Mouse (Mus musculus) heart, embryonic 16.5 days (tissue): ENCODE measurements around the gene Tox2. TPM values are rescaled to one million over a fixed set of nuclear protein-coding genes. Genes with fewer than 3 reads are reported as not detected.

Experiments
- ATAC-seq: fragments of 200-750 bp; cut with Nextera tagmentation; replicated peaks from 2 replicates; pipeline ENCODE4 v1.8.0; 2017; ENCODE audit warnings: moderate number of reproducible peaks; ENCODE audit not compliant: insufficient read depth, low FRiP score; ENCODE audit errors: extremely low read depth
- H3K27ac ChIP-seq: fragments of 300-500 bp; sonication (generic); 2 replicates; pipeline ENCODE4 v1.5.1; 2014; ENCODE audit warnings: mild to moderate bottlenecking, low read length, control low read depth, moderate library complexity
- H3K27me3 ChIP-seq: fragments of 300-500 bp; sonication (generic); 2 replicates; pipeline ENCODE4 v1.6.1; 2014; ENCODE audit warnings: low read length, mixed read lengths; ENCODE audit not compliant: control insufficient read depth, insufficient read depth
- H3K36me3 ChIP-seq: fragments of 300-500 bp; sonication (generic); 2 replicates; pipeline ENCODE4 v1.6.1; 2014; ENCODE audit not compliant: control insufficient read depth, insufficient read depth
- H3K4me1 ChIP-seq: fragments of 300-500 bp; sonication (generic); 2 replicates; pipeline ENCODE4 v1.6.1; 2014; ENCODE audit warnings: low read length, mixed read lengths; ENCODE audit not compliant: control insufficient read depth, insufficient read depth
- H3K4me2 ChIP-seq: fragments of 300-500 bp; sonication (generic); 2 replicates; pipeline ENCODE4 v1.6.1; 2014; ENCODE audit warnings: low read depth, mild to moderate bottlenecking, control low read depth, low read length
- H3K4me3 ChIP-seq: fragments of 300-500 bp; sonication (generic); 2 replicates; pipeline ENCODE4 v1.5.1; 2014; ENCODE audit warnings: mild to moderate bottlenecking, control low read depth, low read length
- H3K9ac ChIP-seq: fragments of 300-500 bp; sonication (generic); 2 replicates; pipeline ENCODE4 v1.6.1; 2014; ENCODE audit warnings: low read length, control low read depth
- H3K9me3 ChIP-seq: fragments of 300-500 bp; sonication (generic); replicated peaks from 2 replicates; pipeline ENCODE4 v1.6.1; 2016; ENCODE audit warnings: low read length; ENCODE audit not compliant: control insufficient read depth
- WGBS: fragments of 180-500 bp; shearing (Covaris S2); extraction: QIAGEN DNeasy Blood & Tissue Kit; methylation state at CpG from one replicate; pipeline ENCODE4 v1.1.7; 2014; 5-methylcytosine and 5-hydroxymethylcytosine counted together
- polyA plus RNA-seq: library from polyadenylated mRNA; unstranded; fragments of >200 nt; fragmentation: Nextera tagmentation; extraction: Ambion mirVana; gene quantifications from 2 replicates; pipeline ENCODE4 v1.2.1, GENCODE M21; 2015

Tox2 gene
- polyA plus RNA-seq, 1 experiment from 2014 or later: 6.1 TPM

GRCm38 (mm10) chr2:163218095-163218494 lies 15.2 kb downstream of the Tox2 start:
- no peaks in the 10 kb centered on the region for H3K9me3 ChIP-seq
- no peaks in the 10 kb centered on the region; the same call in 1 of the 2 replicates for H3K27me3 ChIP-seq
- peaks cover 4% of the 10 kb centered on the region; the same call in 1 of the 2 replicates for H3K4me1 ChIP-seq
- no peak overlapping the region for H3K4me3 ChIP-seq
- no peak for ATAC-seq
- WGBS: 38% methylated on average over 3 of the region's 3 CpGs
- H3K4me2 ChIP-seq: no peak overlapping the region
- H3K9ac ChIP-seq: no peak overlapping the region
- no peaks in the 10 kb centered on the region for H3K36me3 ChIP-seq
- no peak overlapping the region for H3K27ac ChIP-seq

GRCm38 (mm10) chr2:163218571-163218970 lies 15.6 kb downstream of the Tox2 start:
- Histone ChIP-seq H3K9ac (no peak overlapping the region), H3K36me3 (no peaks in the 10 kb centered on the region), H3K9me3 (no peaks in the 10 kb centered on the region), H3K4me2 (no peak overlapping the region), H3K4me3 (no peak overlapping the region), H3K27me3 (no peaks in the 10 kb centered on the region; the same call in 1 of the 2 replicates), H3K4me1 (peaks cover 4% of the 10 kb centered on the region), H3K27ac (no peak overlapping the region)
- ATAC-seq: no peak
- WGBS: 38% methylated on average over 7 of the region's 7 CpGs

DNA sequence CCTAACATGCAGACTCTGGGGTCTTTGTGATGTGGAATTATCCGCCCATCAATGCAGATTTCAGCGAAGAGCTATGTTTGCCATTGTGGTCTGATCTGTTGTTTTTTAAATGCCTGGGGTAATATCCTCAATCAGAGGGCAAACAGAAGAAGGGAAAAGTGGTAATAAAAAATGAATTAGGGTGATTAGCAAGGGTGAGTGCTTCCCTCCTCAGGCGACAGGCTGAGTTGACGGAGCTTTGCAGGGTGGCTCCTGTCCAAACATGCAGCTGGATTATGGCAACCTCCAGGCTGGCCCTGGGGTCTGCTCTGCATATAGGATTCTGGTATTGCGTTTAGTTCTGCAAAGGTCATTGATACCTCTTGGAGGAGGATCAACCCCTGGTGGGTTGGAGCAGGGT lies 16.5 kb downstream of the Tox2 start:
- H3K27ac ChIP-seq: no peak overlapping the region
- peaks cover 9% of the 10 kb centered on the region for H3K4me1 ChIP-seq
- no peak overlapping the region for H3K4me3 ChIP-seq
- no peak overlapping the region for H3K9ac ChIP-seq
- H3K9me3 ChIP-seq: no peaks in the 10 kb centered on the region
- no peaks in the 10 kb centered on the region for H3K36me3 ChIP-seq
- H3K4me2 ChIP-seq: no peak overlapping the region
- 79% methylated on average over 5 of the region's 5 CpGs for WGBS
- no peak for ATAC-seq
- H3K27me3 ChIP-seq: no peaks in the 10 kb centered on the region; the same call in 1 of the 2 replicates

DNA sequence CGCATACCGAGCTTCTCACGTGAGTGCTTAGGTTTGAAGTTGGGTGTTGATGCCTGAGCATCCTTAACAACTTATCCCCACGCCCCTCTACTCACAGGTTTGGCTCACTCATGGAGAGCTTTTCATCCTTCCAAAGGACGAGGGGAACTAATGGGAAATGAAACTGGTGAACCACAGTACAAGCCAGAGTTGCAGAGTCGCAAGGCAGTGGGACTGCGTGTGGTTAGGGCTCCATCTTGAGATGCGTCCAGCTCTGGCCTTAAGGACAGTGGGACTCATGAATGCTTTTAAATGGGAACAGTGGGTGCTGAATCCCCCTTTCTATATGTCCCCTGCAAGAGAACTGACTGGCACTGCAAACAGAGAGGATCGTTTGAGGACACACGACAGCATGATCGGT lies 17.8 kb downstream of the Tox2 start:
- H3K4me2 ChIP-seq: no peak overlapping the region
- no peaks in the 10 kb centered on the region for H3K36me3 ChIP-seq
- H3K4me3 ChIP-seq: no peak overlapping the region
- no peaks in the 10 kb centered on the region for H3K9me3 ChIP-seq
- H3K9ac ChIP-seq: no peak overlapping the region
- no peak for ATAC-seq
- peaks cover 9% of the 10 kb centered on the region for H3K4me1 ChIP-seq
- H3K27ac ChIP-seq: no peak overlapping the region
- 89% methylated on average over 11 of the region's 11 CpGs for WGBS
- H3K27me3 ChIP-seq: no peaks in the 10 kb centered on the region; the same call in 1 of the 2 replicates

DNA sequence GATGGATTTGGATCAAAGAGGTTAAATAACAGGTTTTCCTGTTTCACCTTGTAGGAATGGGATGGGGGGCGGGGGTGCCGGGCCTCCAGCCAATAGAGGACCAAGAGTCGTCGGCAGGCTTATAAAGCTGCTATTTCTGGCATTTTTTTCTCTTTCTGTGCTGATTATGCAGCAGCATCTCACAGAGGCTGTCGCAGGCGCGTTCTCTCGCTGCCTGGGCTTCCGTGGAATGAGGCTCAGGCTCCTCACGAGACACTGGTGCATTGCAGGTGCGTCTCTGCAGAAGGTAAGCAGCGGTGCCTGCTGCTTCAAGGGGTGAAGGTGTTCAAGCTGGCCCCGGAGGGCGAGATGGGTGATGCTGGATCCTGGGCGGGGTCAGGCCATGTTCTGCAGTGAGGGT lies 22.4 kb downstream of the Tox2 start:
- Histone ChIP-seq H3K27ac (no peak overlapping the region), H3K36me3 (no peaks in the 10 kb centered on the region), H3K9me3 (no peaks in the 10 kb centered on the region), H3K4me1 (peaks cover 5% of the 10 kb centered on the region), H3K4me3 (no peak overlapping the region), H3K9ac (no peak overlapping the region), H3K27me3 (no peaks in the 10 kb centered on the region; the same call in 1 of the 2 replicates), H3K4me2 (no peak overlapping the region)
- 77% methylated on average over 15 of the region's 15 CpGs for WGBS
- no peak for ATAC-seq

- peak; percentile 35 for ATAC-seq
- H3K4me3 ChIP-seq: no peak overlapping the region
- no peak overlapping the region for H3K9ac ChIP-seq
- H3K4me1 ChIP-seq: peaks cover under 1% of the 10 kb centered on the region
- 51% methylated on average over 9 of the region's 9 CpGs for WGBS
- H3K27ac ChIP-seq: no peak overlapping the region
- no peaks in the 10 kb centered on the region for H3K27me3 ChIP-seq
- H3K9me3 ChIP-seq: no peaks in the 10 kb centered on the region
- no peak overlapping the region for H3K4me2 ChIP-seq
- no peaks in the 10 kb centered on the region for H3K36me3 ChIP-seq
Observed at GRCm38 (mm10) chr2:163229050-163229449, 26.1 kb downstream of the Tox2 start.

- Histone ChIP-seq H3K27ac (no peak overlapping the region), H3K4me3 (no peak overlapping the region), H3K4me1 (no peaks in the 10 kb centered on the region), H3K9ac (no peak overlapping the region), H3K27me3 (no peaks in the 10 kb centered on the region), H3K9me3 (no peaks in the 10 kb centered on the region), H3K36me3 (no peaks in the 10 kb centered on the region), H3K4me2 (no peak overlapping the region)
- WGBS: 72% methylated on average over 13 of the region's 13 CpGs
- no peak for ATAC-seq
Observed at GRCm38 (mm10) chr2:163231781-163232534, 29.0 kb downstream of the Tox2 start.

- WGBS: 51% methylated on average over 9 of the region's 9 CpGs
- no peak for ATAC-seq
- H3K4me3 ChIP-seq: no peak overlapping the region
Observed at GRCm38 (mm10) chr2:163233666-163234065, 30.7 kb downstream of the Tox2 start.

GRCm38 (mm10) chr2:163236057-163236456 lies 33.1 kb downstream of the Tox2 start:
- H3K9me3 ChIP-seq: no peaks in the 10 kb centered on the region
- H3K27me3 ChIP-seq: no peaks in the 10 kb centered on the region
- no peak overlapping the region for H3K4me2 ChIP-seq
- no peaks in the 10 kb centered on the region for H3K36me3 ChIP-seq
- no peak overlapping the region for H3K4me3 ChIP-seq
- WGBS: 57% methylated on average over 7 of the region's 7 CpGs
- no peak for ATAC-seq
- no peak overlapping the region for H3K27ac ChIP-seq
- no peak overlapping the region for H3K9ac ChIP-seq
- no peaks in the 10 kb centered on the region for H3K4me1 ChIP-seq

More at GRCm38 (mm10) chr2:163233666-163234065, 30.7 kb downstream of the Tox2 start:
- H3K9me3 ChIP-seq: no peaks in the 10 kb centered on the region
- no peak overlapping the region for H3K9ac ChIP-seq
- H3K36me3 ChIP-seq: no peaks in the 10 kb centered on the region
- H3K27me3 ChIP-seq: no peaks in the 10 kb centered on the region
- no peak overlapping the region for H3K4me2 ChIP-seq
- no peaks in the 10 kb centered on the region for H3K4me1 ChIP-seq
- H3K27ac ChIP-seq: no peak overlapping the region
